Mouse (Mus musculus): ENCODE data around the gene Samsn1.
"Not testable (repeated sequence)": the region's sequence is repeated elsewhere in the genome, so short reads cannot be mapped to it uniquely, and the experiment has no call there.

The Samsn1 gene

GRCm38 (mm10) chr16:75878885-75879284 lies 143.2 kb downstream of the Samsn1 start:
- in situ Hi-C loops (cut with MboI, MseI) = no loop called here

GRCm38 (mm10) chr16:75877170-75877569 lies 144.9 kb downstream of the Samsn1 start:
- in situ Hi-C loops (cut with MboI, MseI) = no loop called here

- in situ Hi-C loops (cut with MboI, MseI) = no loop called here
These were observed 146.2 kb downstream of the Samsn1 start for GRCm38 (mm10) chr16:75875896-75876295.

- in situ Hi-C loops (cut with MboI, MseI) = no loop called here
These were observed 147.6 kb downstream of the Samsn1 start for GRCm38 (mm10) chr16:75874508-75874907.

GRCm38 (mm10) chr16:75872241-75872640 lies 149.8 kb downstream of the Samsn1 start:
- in situ Hi-C loops (cut with MboI, MseI) = no loop called here

GRCm38 (mm10) chr16:75867400-75867799 lies 154.7 kb downstream of the Samsn1 start:
- in situ Hi-C loops (cut with MboI, MseI) = no loop called here

GRCm38 (mm10) chr16:75865505-75865904 lies 156.6 kb downstream of the Samsn1 start:
- in situ Hi-C loops (cut with MboI, MseI) = no loop called here

GRCm38 (mm10) chr16:75864673-75865072 lies 157.4 kb downstream of the Samsn1 start:
- in situ Hi-C loops (cut with MboI, MseI) = no loop called here

GRCm38 (mm10) chr16:75856343-75856742 lies 165.7 kb downstream of the Samsn1 start:
- in situ Hi-C loops (cut with MboI, MseI) = loop anchor here (10.0 kb wide), 1 partner anchor 92 kb away; the partner anchor contains the start of gene Hspa13

- in situ Hi-C loops (cut with MboI, MseI) = loop anchor here (10.0 kb wide), 1 partner anchor 91 kb away; the partner anchor contains the start of gene Hspa13
These were observed 166.7 kb downstream of the Samsn1 start for GRCm38 (mm10) chr16:75855402-75855801.

- in situ Hi-C loops (cut with MboI, MseI) = loop anchor here (10.0 kb wide), 1 partner anchor 89 kb away; the partner anchor contains the start of gene Hspa13
These were observed 168.4 kb downstream of the Samsn1 start for GRCm38 (mm10) chr16:75853556-75854271.

GRCm38 (mm10) chr16:75852485-75852884 lies 169.6 kb downstream of the Samsn1 start:
- in situ Hi-C loops (cut with MboI, MseI) = loop anchor here (10.0 kb wide), 1 partner anchor 88 kb away; the partner anchor contains the start of gene Hspa13

GRCm38 (mm10) chr16:75849039-75849438 lies 173.0 kb downstream of the Samsn1 start:
- in situ Hi-C loops (cut with MboI, MseI) = no loop called here

- in situ Hi-C loops (cut with MboI, MseI) = no loop called here
These were observed 178.4 kb downstream of the Samsn1 start for GRCm38 (mm10) chr16:75843653-75844062.

- in situ Hi-C loops (cut with MboI, MseI) = no loop called here
These were observed 179.1 kb downstream of the Samsn1 start for GRCm38 (mm10) chr16:75843031-75843430.

GRCm38 (mm10) chr16:75842569-75842968 lies 179.5 kb downstream of the Samsn1 start:
- in situ Hi-C loops (cut with MboI, MseI) = no loop called here

- in situ Hi-C loops (cut with MboI, MseI) = no loop called here
These were observed 184.2 kb downstream of the Samsn1 start for GRCm38 (mm10) chr16:75837728-75838451.

GRCm38 (mm10) chr16:75831390-75831789 lies 190.7 kb downstream of the Samsn1 start:
- in situ Hi-C loops (cut with MboI, MseI) = no loop called here

GRCm38 (mm10) chr16:75826949-75827348 lies 195.1 kb downstream of the Samsn1 start:
- in situ Hi-C loops (cut with MboI, MseI) = not testable (repeated sequence)

- in situ Hi-C loops (cut with MboI, MseI) = no loop called here
These were observed 195.6 kb downstream of the Samsn1 start for GRCm38 (mm10) chr16:75826498-75826897.

- in situ Hi-C loops (cut with MboI, MseI) = no loop called here
These were observed 198.9 kb downstream of the Samsn1 start for GRCm38 (mm10) chr16:75823226-75823625.

- in situ Hi-C loops (cut with MboI, MseI) = no loop called here
These were observed 201.1 kb downstream of the Samsn1 start for GRCm38 (mm10) chr16:75820963-75821362.
